Mouse (Mus musculus): Measurements from ENCODE around the gene Mdh1b. TPM values are rescaled to one million over a fixed set of nuclear protein-coding genes. Genes with fewer than 3 reads are reported as not detected.

Gene Mdh1b
- total and polyA plus RNA-seq, 3 experiments = 0.13 to 0.49 (median 0.46) TPM

- Histone ChIP-seq H3K79me2 (replicated peaks; ENCODE audit: control insufficient read depth, extremely low read depth, insufficient read depth, poor library complexity, severe bottlenecking) (no peaks in the 10 kb centered on the region), H3K27ac (ENCODE audit: insufficient read depth, low read depth) (no peak overlapping the region), H3K9ac (ENCODE audit: insufficient read depth, low read depth) (no peak overlapping the region), H3K27me3 (replicated peaks) (no peaks in the 10 kb centered on the region), H3K4me3 (replicated peaks in 1 of 3; ENCODE audit: low read depth in 2 of 3, low read length in 2 of 3, poor library complexity in 1 of 3) (no peak overlapping the region), H3K9me3 (replicated peaks; ENCODE audit: low read length) (no peaks in the 10 kb centered on the region), H3K4me2 (ENCODE audit: insufficient read depth, low read depth, poor library complexity, severe bottlenecking) (no peak overlapping the region), H3K36me3 (replicated peaks in 1 of 2; ENCODE audit: control insufficient read depth in 1 of 2, insufficient read depth in 1 of 2, low read length in 1 of 2) (no peaks in the 10 kb centered on the region), H3K4me1 (ENCODE audit: control insufficient read depth in 1 of 2, insufficient read depth in 2 of 2) (no peaks in the 10 kb centered on the region; a peak in 1 of 4 replicates)
- TF ChIP-seq ZC3H11A (IDR thresholded peaks at IDR 0.05; ENCODE audit: low read depth, low read length) (no peak), MAFK (IDR thresholded peaks at IDR 0.05; ENCODE audit: insufficient replicate concordance, low read length) (no peak), GABPA (IDR thresholded peaks at IDR 0.05; ENCODE audit: insufficient replicate concordance, low read depth, low read length) (no peak), JUND (conservative IDR thresholded peaks at IDR 0.05; ENCODE audit: low read depth, low read length) (no peak), MYC (IDR thresholded peaks at IDR 0.05; ENCODE audit: low read depth, low read length) (no peak), JUN (IDR thresholded peaks at IDR 0.05; ENCODE audit: insufficient read depth, low read depth, low read length) (no peak)
- no peak for DNase-seq (ENCODE audit: extremely low read depth)
- dilution Hi-C loops (cut with MboI; ENCODE audit: extremely low pct_ligation_motif_present, extremely low pct_unique_long_range_greater_than_20kb, low sequenced_read_pairs) = no loop called here
- in situ Hi-C loops (cut with MboI; ENCODE audit: low pct_ligation_motif_present, low pct_unique_long_range_greater_than_20kb, low sequenced_read_pairs) = no loop called here
Measured at GRCm38 (mm10) chr1:63696861-63697260, 33.3 kb downstream of the Mdh1b start.

- in situ Hi-C loops (cut with MboI; ENCODE audit: low pct_ligation_motif_present, low pct_unique_long_range_greater_than_20kb, low sequenced_read_pairs) = no loop called here
Measured at GRCm38 (mm10) chr1:63686827-63687226, 43.3 kb downstream of the Mdh1b start, which contains the start of gene Dytn. Gene Dytn (minus strand): TSS chr1:63686927.

GRCm38 (mm10) chr1:63675975-63676374 is 54.1 kb downstream of the Mdh1b start:
- Histone ChIP-seq H3K4me2 (ENCODE audit: insufficient read depth, low read depth, poor library complexity, severe bottlenecking) (no peak overlapping the region), H3K9me3 (replicated peaks; ENCODE audit: low read length) (no peaks in the 10 kb centered on the region), H3K36me3 (replicated peaks in 1 of 2; ENCODE audit: control insufficient read depth in 1 of 2, insufficient read depth in 1 of 2, low read length in 1 of 2) (no peaks in the 10 kb centered on the region), H3K4me1 (ENCODE audit: control insufficient read depth in 1 of 2, insufficient read depth in 2 of 2) (no peaks in the 10 kb centered on the region), H3K27ac (ENCODE audit: insufficient read depth, low read depth) (no peak overlapping the region), H3K27me3 (replicated peaks) (no peaks in the 10 kb centered on the region), H3K4me3 (replicated peaks in 1 of 3; ENCODE audit: low read depth in 2 of 3, low read length in 2 of 3, poor library complexity in 1 of 3) (no peak overlapping the region), H3K9ac (ENCODE audit: insufficient read depth, low read depth) (no peak overlapping the region), H3K79me2 (replicated peaks; ENCODE audit: control insufficient read depth, extremely low read depth, insufficient read depth, poor library complexity, severe bottlenecking) (no peaks in the 10 kb centered on the region)
- dilution Hi-C loops (cut with MboI; ENCODE audit: extremely low pct_ligation_motif_present, extremely low pct_unique_long_range_greater_than_20kb, low sequenced_read_pairs) (no loop called here), in situ Hi-C loops (cut with MboI; ENCODE audit: low pct_ligation_motif_present, low pct_unique_long_range_greater_than_20kb, low sequenced_read_pairs) (no loop called here)
- TF ChIP-seq RAD21 (IDR thresholded peaks at IDR 0.05; ENCODE audit: low read depth, low read length) (no peak), ZC3H11A (IDR thresholded peaks at IDR 0.05; ENCODE audit: low read depth, low read length) (no peak), E2F4 (IDR thresholded peaks at IDR 0.05; ENCODE audit: insufficient replicate concordance, low read depth, low read length) (no peak), MAZ (IDR thresholded peaks at IDR 0.05; ENCODE audit: low read depth, low read length) (no peak), NRF1 (IDR thresholded peaks at IDR 0.05; ENCODE audit: low read depth, low read length) (no peak), BHLHE40 (IDR thresholded peaks at IDR 0.05; ENCODE audit: low read depth, low read length) (no peak), NELFE (IDR thresholded peaks at IDR 0.05; ENCODE audit: low read depth, low read length) (no peak), HCFC1 (IDR thresholded peaks at IDR 0.05; ENCODE audit: low read depth, low read length) (no peak), USF2 (conservative IDR thresholded peaks at IDR 0.05; ENCODE audit: low read depth, low read length) (no peak), SMC3 (IDR thresholded peaks at IDR 0.05; ENCODE audit: low read depth, low read length) (no peak), JUND (conservative IDR thresholded peaks at IDR 0.05; ENCODE audit: low read depth, low read length) (no peak), ETS1 (conservative IDR thresholded peaks at IDR 0.05; ENCODE audit: low read depth, low read length) (no peak), IRF4 (IDR thresholded peaks at IDR 0.05; ENCODE audit: low read depth, low read length) (no peak), CHD1 (IDR thresholded peaks at IDR 0.05; ENCODE audit: low read depth, low read length) (no peak), CTCF (conservative IDR thresholded peaks at IDR 0.05 in 1 of 2, IDR thresholded peaks at IDR 0.05 in 1 of 2; ENCODE audit: low read depth in 2 of 2, low read length in 2 of 2) (no peak), JUN (IDR thresholded peaks at IDR 0.05; ENCODE audit: insufficient read depth, low read depth, low read length) (no peak), ELF1 (IDR thresholded peaks at IDR 0.05; ENCODE audit: low read depth, low read length) (no peak), MXI1 (IDR thresholded peaks at IDR 0.05; ENCODE audit: low read depth, low read length) (no peak)
- no peak for DNase-seq (ENCODE audit: extremely low read depth)

More at GRCm38 (mm10) chr1:63686827-63687226, 43.3 kb downstream of the Mdh1b start, which contains the start of gene Dytn:
- H3K4me1 ChIP-seq (ENCODE audit: control insufficient read depth in 1 of 2, insufficient read depth in 2 of 2) = no peaks in the 10 kb centered on the region
- H3K9ac ChIP-seq (ENCODE audit: insufficient read depth, low read depth) = no peak within 1 kb of the TSS
- DNase-seq (ENCODE audit: extremely low read depth) = no peak
- no peaks in the 10 kb centered on the region for H3K79me2 ChIP-seq (replicated peaks; ENCODE audit: control insufficient read depth, extremely low read depth, insufficient read depth, poor library complexity, severe bottlenecking)
- TF ChIP-seq NRF1 (IDR thresholded peaks at IDR 0.05; ENCODE audit: low read depth, low read length) = no peak
- TF ChIP-seq SMC3 (IDR thresholded peaks at IDR 0.05; ENCODE audit: low read depth, low read length) = no peak
- H3K27ac ChIP-seq (ENCODE audit: insufficient read depth, low read depth) = no peak within 1 kb of the TSS
- no peaks in the 10 kb centered on the region for H3K27me3 ChIP-seq (replicated peaks)
- no peaks in the 10 kb centered on the region for H3K9me3 ChIP-seq (replicated peaks; ENCODE audit: low read length)
- no peaks in the 10 kb centered on the region for H3K36me3 ChIP-seq (replicated peaks in 1 of 2; ENCODE audit: control insufficient read depth in 1 of 2, insufficient read depth in 1 of 2, low read length in 1 of 2)
- no peak within 1 kb of the TSS for H3K4me3 ChIP-seq (replicated peaks in 1 of 3; ENCODE audit: low read depth in 2 of 3, low read length in 2 of 3, poor library complexity in 1 of 3)
- dilution Hi-C loops (cut with MboI; ENCODE audit: extremely low pct_ligation_motif_present, extremely low pct_unique_long_range_greater_than_20kb, low sequenced_read_pairs) = no loop called here
- H3K4me2 ChIP-seq (ENCODE audit: insufficient read depth, low read depth, poor library complexity, severe bottlenecking) = no peak within 1 kb of the TSS
